Mouse (Mus musculus): ENCODE measurements around the gene Dnaja3.

GRCm38 (mm10) chr16:4652707-4653416 lies 13.1 kb downstream of the Dnaja3 start:
- TF ChIP-seq EP300 (IDR thresholded peaks at IDR 0.05; ENCODE audit: low read depth) = no peak
- TF ChIP-seq CTCF (IDR thresholded peaks at IDR 0.05; ENCODE audit: low read depth) = no peak
